Mouse (Mus musculus): ENCODE measurements at regions not wholly inside any gene's neighbourhood (a gene's known extent, or its start where the extent isn't known, plus 50 kb on each side); places are given as distances from the start of the nearest gene placed in this dataset.

DNA sequence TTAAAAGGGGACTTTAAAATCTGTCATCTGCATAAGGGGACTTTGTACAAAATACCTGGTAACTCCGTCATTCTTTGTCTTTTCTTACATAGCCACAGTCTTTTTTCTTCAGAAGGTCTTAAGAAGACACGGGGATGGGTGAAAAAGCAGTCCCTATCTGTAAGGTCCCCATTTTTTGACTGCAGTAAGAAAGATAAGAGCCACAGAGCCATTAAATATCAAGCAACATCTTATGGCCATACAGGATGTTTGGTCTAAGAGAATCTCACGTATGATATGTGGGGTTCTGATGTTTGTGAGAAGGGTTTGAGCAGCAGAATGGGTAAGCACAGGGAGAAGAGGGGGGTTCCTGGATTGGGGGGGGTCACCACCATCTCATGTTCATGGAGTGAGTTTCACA, 148.9 kb downstream of the Dhx15 start:
- no peak for TF ChIP-seq CTCF (IDR thresholded peaks at IDR 0.05; ENCODE audit: control insufficient read depth, insufficient read depth, insufficient replicate concordance, low read depth, low read length)
- TF ChIP-seq POLR2A (IDR thresholded peaks at IDR 0.05; ENCODE audit: control insufficient read depth, low read depth, low read length): no peak
